Mouse (Mus musculus): ENCODE measurements around the gene Zfp459. TPM values are rescaled to one million over a fixed set of nuclear protein-coding genes. Genes with fewer than 3 reads are reported as not detected.

The Zfp459 gene
- total RNA-seq, 2 experiments from 2014 or later, result 0.26 to 0.48 TPM

Other genes starting within 250 kb of the Zfp459 start
- 1 to 10 TPM; 2.9 to 3.8 TPM for gene Rsl1, start 248.2 kb downstream of the Zfp459 start, total RNA-seq (2021)
- under 1 TPM; 0.84 to 0.96 TPM for gene Zfp455, start 226.9 kb downstream of the Zfp459 start, total RNA-seq (2021)
- gene Zfp458, start 143.0 kb downstream of the Zfp459 start, total RNA-seq (2021), result 1 to 10 TPM; 1.3 to 3.0 TPM
- gene Zfp457, start 114.9 kb downstream of the Zfp459 start, total RNA-seq (2021), result 1 to 10 TPM; 3.6 to 3.7 TPM
- 1 to 10 TPM; 1.6 to 2.2 TPM for gene Zfp595, start 88.8 kb downstream of the Zfp459 start, total RNA-seq (2021)
- 1 to 10 TPM; 2.3 to 2.5 TPM for gene Gm28044, start 60.9 kb downstream of the Zfp459 start, total RNA-seq (2021)
- gene Zfp953, start 60.8 kb downstream of the Zfp459 start, total RNA-seq (2021), result 1 to 10 TPM; 1.2 to 1.5 TPM
- gene Gm28041, start 45.7 kb downstream of the Zfp459 start, total RNA-seq (2021), result 1 to 10 TPM in 1 of 2 experiments, under 1 TPM in 1; 0.70 to 2.1 TPM
- 1 to 10 TPM in 1 of 2 experiments, under 1 TPM in 1; 0.88 to 1.2 TPM for gene Zfp456, start 45.6 kb downstream of the Zfp459 start, total RNA-seq (2021)
- 1 to 10 TPM; 1.6 to 1.9 TPM for gene Zfp429, start 21.6 kb downstream of the Zfp459 start, total RNA-seq (2021)
- 1 to 10 TPM; 7.1 to 7.8 TPM for gene Zfp874a, start 30.2 kb upstream of the Zfp459 start, total RNA-seq (2021)
- gene Zfp874b, start 62.8 kb upstream of the Zfp459 start, total RNA-seq (2021), result 10 to 100 TPM; 17.0 to 19.5 TPM
- 1 to 10 TPM; 3.8 to 4.6 TPM for gene Zfp58, start 79.1 kb upstream of the Zfp459 start, total RNA-seq (2021)
- not detected for gene Gm26965, start 104.7 kb upstream of the Zfp459 start, total RNA-seq (2021)
- gene Zfp87, start 104.8 kb upstream of the Zfp459 start, total RNA-seq (2021), result 10 to 100 TPM in 1 of 2 experiments, 1 to 10 TPM in 1; 5.9 to 11.1 TPM
- gene Zfp748, start 132.4 kb upstream of the Zfp459 start, total RNA-seq (2021), result 1 to 10 TPM; 3.5 to 3.9 TPM
- gene Zfp729b, start 188.3 kb upstream of the Zfp459 start, total RNA-seq (2021), result 1 to 10 TPM; 4.0 to 5.6 TPM
- 1 to 10 TPM in 1 of 2 experiments, not detected in 1; 1.1 TPM for gene Gm49345, start 216.4 kb upstream of the Zfp459 start, total RNA-seq (2021)
- 1 to 10 TPM; 2.9 to 3.7 TPM for gene Zfp729a, start 216.4 kb upstream of the Zfp459 start, total RNA-seq (2021)